Mouse (Mus musculus): Measurements from ENCODE around the gene Agtpbp1. TPM values are rescaled to one million over a fixed set of nuclear protein-coding genes. Genes with fewer than 3 reads are reported as not detected.

Agtpbp1 gene
- polyA plus RNA-seq, 1 experiment from 2014 or later: 43.7 TPM

DNA sequence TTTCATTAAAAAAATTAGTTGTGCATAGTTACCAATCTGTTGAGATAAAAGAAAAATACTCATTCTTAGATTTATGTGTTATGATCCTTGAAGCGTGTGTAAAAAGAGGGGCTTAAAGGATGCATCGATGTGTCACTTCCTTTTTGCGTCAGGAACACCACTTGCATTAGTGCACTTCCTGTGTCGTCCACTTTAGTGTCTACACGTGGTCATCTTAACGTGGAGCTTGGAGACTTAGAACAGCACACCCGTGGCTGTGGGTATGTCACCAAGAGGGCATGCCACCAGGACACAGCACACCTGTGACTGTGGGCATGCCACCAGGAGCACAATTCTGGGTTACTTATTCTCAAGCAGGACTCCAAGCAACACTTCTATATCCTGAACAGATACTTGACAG lies 137.9 kb downstream of the Agtpbp1 start:
- Histone ChIP-seq H3K9me3 (no peaks in the 10 kb centered on the region), H3K9ac (replicated peaks) (no peak overlapping the region), H3K36me3 (peaks cover 16% of the 10 kb centered on the region), H3K4me2 (replicated peaks) (no peak overlapping the region), H3K27ac (no peak overlapping the region), H3K4me1 (replicated peaks) (no peaks in the 10 kb centered on the region), H3K4me3 (replicated peaks) (no peak overlapping the region), H3K27me3 (no peaks in the 10 kb centered on the region)
- no peak for ATAC-seq
- WGBS: 94% methylated on average over 7 of the region's 7 CpGs

GRCm38 (mm10) chr13:59445179-59445578 lies 139.8 kb downstream of the Agtpbp1 start:
- H3K27ac ChIP-seq: no peak overlapping the region
- 91% methylated on average over 5 of the region's 5 CpGs for WGBS
- no peaks in the 10 kb centered on the region for H3K9me3 ChIP-seq
- H3K36me3 ChIP-seq: peaks cover 6% of the 10 kb centered on the region
- H3K4me3 ChIP-seq (replicated peaks): no peak overlapping the region
- no peaks in the 10 kb centered on the region for H3K27me3 ChIP-seq
- ATAC-seq: no peak
- no peak overlapping the region for H3K9ac ChIP-seq (replicated peaks)
- H3K4me1 ChIP-seq (replicated peaks): no peaks in the 10 kb centered on the region
- no peak overlapping the region for H3K4me2 ChIP-seq (replicated peaks)

DNA sequence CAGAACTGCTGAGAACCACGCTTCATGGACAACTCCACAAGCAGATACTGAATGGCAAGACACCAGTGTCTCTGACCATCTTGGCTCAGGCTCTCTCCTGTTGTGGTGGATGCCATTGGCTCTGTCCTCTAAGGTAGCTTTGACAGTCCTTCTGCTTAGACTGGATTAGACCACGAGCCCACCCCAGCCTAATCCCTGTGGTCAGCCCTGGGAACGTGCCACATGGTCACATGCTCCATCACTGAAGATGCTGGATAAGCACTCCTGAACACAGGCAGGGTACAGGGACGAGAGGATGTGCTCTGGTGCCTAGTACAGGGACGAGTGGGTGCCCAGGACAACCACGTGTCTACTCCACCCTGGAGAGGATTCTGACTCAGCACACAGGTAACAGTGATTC lies 140.7 kb downstream of the Agtpbp1 start:
- Histone ChIP-seq H3K4me1 (replicated peaks) (no peaks in the 10 kb centered on the region), H3K4me2 (replicated peaks) (no peak overlapping the region), H3K27ac (no peak overlapping the region), H3K36me3 (peaks cover 5% of the 10 kb centered on the region; the same call in 1 of the 2 replicates), H3K27me3 (no peaks in the 10 kb centered on the region), H3K9me3 (no peaks in the 10 kb centered on the region), H3K4me3 (replicated peaks) (no peak overlapping the region), H3K9ac (replicated peaks) (no peak overlapping the region)
- no peak for ATAC-seq
- 77% methylated on average over 6 of the region's 6 CpGs for WGBS

GRCm38 (mm10) chr13:59439683-59440082 lies 145.3 kb downstream of the Agtpbp1 start:
- no peak overlapping the region for H3K27ac ChIP-seq
- no peak overlapping the region for H3K4me2 ChIP-seq (replicated peaks)
- no peaks in the 10 kb centered on the region for H3K4me1 ChIP-seq (replicated peaks)
- H3K36me3 ChIP-seq: no peaks in the 10 kb centered on the region
- H3K9ac ChIP-seq (replicated peaks): no peak overlapping the region
- no peaks in the 10 kb centered on the region for H3K9me3 ChIP-seq
- 70% methylated on average over 1 of the region's 1 CpGs for WGBS
- ATAC-seq: no peak
- H3K4me3 ChIP-seq (replicated peaks): no peak overlapping the region
- no peaks in the 10 kb centered on the region for H3K27me3 ChIP-seq

- H3K4me3 ChIP-seq (replicated peaks): no peak overlapping the region
- WGBS: 96% methylated on average over 1 of the region's 1 CpGs
- H3K9me3 ChIP-seq: no peaks in the 10 kb centered on the region
- H3K4me1 ChIP-seq (replicated peaks): no peaks in the 10 kb centered on the region
- H3K9ac ChIP-seq (replicated peaks): no peak overlapping the region
- no peak overlapping the region for H3K27ac ChIP-seq
- H3K4me2 ChIP-seq (replicated peaks): no peak overlapping the region
- no peaks in the 10 kb centered on the region for H3K36me3 ChIP-seq
- ATAC-seq: no peak
- no peaks in the 10 kb centered on the region for H3K27me3 ChIP-seq
Measured at GRCm38 (mm10) chr13:59434554-59434953, 150.5 kb downstream of the Agtpbp1 start.

- H3K27me3 ChIP-seq: no peaks in the 10 kb centered on the region
- no peak overlapping the region for H3K4me2 ChIP-seq (replicated peaks)
- no peak overlapping the region for H3K4me3 ChIP-seq (replicated peaks)
- 75% methylated on average over 18 of the region's 18 CpGs for WGBS
- no peak overlapping the region for H3K27ac ChIP-seq
- no peak overlapping the region for H3K9ac ChIP-seq (replicated peaks)
- no peaks in the 10 kb centered on the region for H3K4me1 ChIP-seq (replicated peaks)
- H3K36me3 ChIP-seq: no peaks in the 10 kb centered on the region
- ATAC-seq: peak; percentile 63; the same call in 1 of the 2 replicates
- H3K9me3 ChIP-seq: no peaks in the 10 kb centered on the region
Measured at GRCm38 (mm10) chr13:59431124-59431864, 153.7 kb downstream of the Agtpbp1 start.

DNA sequence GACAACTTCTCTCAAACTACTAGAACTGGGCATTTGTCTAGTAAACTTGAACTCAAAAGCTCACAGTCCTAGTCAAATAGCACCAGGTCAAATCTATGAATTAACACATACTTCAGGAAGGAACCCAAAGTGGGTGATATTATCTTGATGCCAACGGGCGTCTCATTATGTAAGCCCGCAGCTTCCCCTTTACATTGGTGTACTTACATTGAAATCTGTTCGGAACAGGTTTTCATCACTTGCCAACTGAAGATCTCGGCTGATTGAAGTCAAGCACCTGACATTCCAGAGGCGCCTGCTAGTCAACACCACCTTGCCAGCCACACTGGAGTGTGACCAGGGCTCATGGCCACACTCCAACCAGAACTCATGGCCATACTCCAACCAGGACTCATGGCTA lies 155.7 kb downstream of the Agtpbp1 start:
- no peaks in the 10 kb centered on the region for H3K9me3 ChIP-seq
- H3K4me1 ChIP-seq (replicated peaks): no peaks in the 10 kb centered on the region
- no peaks in the 10 kb centered on the region for H3K27me3 ChIP-seq
- no peak overlapping the region for H3K4me2 ChIP-seq (replicated peaks)
- no peak overlapping the region for H3K9ac ChIP-seq (replicated peaks)
- H3K4me3 ChIP-seq (replicated peaks): no peak overlapping the region
- no peaks in the 10 kb centered on the region for H3K36me3 ChIP-seq
- WGBS: 94% methylated on average over 6 of the region's 6 CpGs
- no peak overlapping the region for H3K27ac ChIP-seq
- no peak for ATAC-seq

DNA sequence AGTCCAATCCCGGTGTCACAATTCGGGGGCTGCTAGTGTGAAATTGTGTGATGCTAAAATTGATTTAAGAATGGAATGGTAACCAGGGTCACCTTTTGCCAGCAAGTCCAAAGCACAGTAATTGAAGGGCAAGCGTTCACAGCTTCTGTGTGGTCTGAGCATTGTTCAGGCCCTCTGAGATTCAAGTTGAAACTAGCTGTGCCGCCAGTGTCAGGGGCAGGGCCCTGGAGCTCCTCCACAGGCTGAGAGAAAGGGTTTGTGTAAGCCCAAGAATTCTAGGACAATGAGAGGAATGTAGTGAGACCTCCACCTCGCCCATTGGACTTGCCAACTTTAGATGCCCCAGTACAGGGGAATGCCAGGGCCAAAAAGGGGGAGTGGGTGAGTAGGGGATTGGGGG lies 161.2 kb downstream of the Agtpbp1 start:
- no peak overlapping the region for H3K27ac ChIP-seq
- no peaks in the 10 kb centered on the region for H3K4me1 ChIP-seq (replicated peaks)
- no peak overlapping the region for H3K9ac ChIP-seq (replicated peaks)
- no peaks in the 10 kb centered on the region for H3K36me3 ChIP-seq
- H3K4me2 ChIP-seq (replicated peaks): no peak overlapping the region
- no peaks in the 10 kb centered on the region for H3K9me3 ChIP-seq
- 57% methylated on average over 5 of the region's 5 CpGs for WGBS
- no peak for ATAC-seq
- no peaks in the 10 kb centered on the region for H3K27me3 ChIP-seq
- no peak overlapping the region for H3K4me3 ChIP-seq (replicated peaks)

DNA sequence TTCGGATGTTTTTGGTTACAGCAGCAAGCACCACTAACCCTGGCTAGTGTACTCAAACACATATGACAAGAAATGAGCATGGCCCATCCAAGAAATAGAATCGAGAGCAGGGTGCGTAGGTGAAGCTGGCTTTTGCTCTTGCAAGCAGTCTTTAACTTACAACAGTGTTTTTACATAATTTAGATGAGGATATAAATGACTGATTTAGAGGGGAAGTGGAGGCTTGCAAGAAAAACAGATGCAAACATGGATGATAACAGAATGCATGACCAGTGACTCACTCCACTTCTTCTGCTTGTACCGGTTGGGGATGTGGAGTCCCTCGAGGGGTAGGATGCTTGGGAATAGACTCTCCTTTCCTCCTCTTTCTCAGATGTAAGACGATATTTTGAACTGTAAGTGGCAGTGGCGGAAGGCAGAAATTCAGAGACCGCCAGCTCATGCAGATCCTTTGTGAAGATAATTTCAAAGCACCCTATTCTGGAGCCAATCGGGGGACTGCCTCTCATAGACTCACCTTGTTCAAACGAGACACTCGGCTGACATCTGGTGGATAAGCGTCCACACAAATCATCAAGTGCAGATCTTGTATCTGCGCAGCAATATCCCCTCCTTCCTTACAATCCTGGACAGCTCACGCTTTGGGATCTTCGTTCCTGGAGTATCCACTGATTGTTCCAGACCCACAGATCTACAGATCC lies 168.3 kb downstream of the Agtpbp1 start:
- Histone ChIP-seq H3K9ac (replicated peaks) (no peak overlapping the region), H3K27ac (no peak overlapping the region), H3K36me3 (no peaks in the 10 kb centered on the region), H3K4me3 (replicated peaks) (no peak overlapping the region), H3K4me1 (replicated peaks) (no peaks in the 10 kb centered on the region), H3K9me3 (no peaks in the 10 kb centered on the region), H3K27me3 (no peaks in the 10 kb centered on the region), H3K4me2 (replicated peaks) (no peak overlapping the region)
- WGBS: 88% methylated on average over 15 of the region's 15 CpGs
- ATAC-seq: no peak

- no peak overlapping the region for H3K4me3 ChIP-seq (replicated peaks)
- no peaks in the 10 kb centered on the region for H3K27me3 ChIP-seq
- H3K36me3 ChIP-seq: no peaks in the 10 kb centered on the region
- WGBS: 91% methylated on average over 9 of the region's 9 CpGs
- no peak for ATAC-seq
- no peaks in the 10 kb centered on the region for H3K4me1 ChIP-seq (replicated peaks)
- no peak overlapping the region for H3K4me2 ChIP-seq (replicated peaks)
- H3K27ac ChIP-seq: no peak overlapping the region
- no peaks in the 10 kb centered on the region for H3K9me3 ChIP-seq
- H3K9ac ChIP-seq (replicated peaks): no peak overlapping the region
Measured at GRCm38 (mm10) chr13:59413885-59414284, 171.1 kb downstream of the Agtpbp1 start.

DNA sequence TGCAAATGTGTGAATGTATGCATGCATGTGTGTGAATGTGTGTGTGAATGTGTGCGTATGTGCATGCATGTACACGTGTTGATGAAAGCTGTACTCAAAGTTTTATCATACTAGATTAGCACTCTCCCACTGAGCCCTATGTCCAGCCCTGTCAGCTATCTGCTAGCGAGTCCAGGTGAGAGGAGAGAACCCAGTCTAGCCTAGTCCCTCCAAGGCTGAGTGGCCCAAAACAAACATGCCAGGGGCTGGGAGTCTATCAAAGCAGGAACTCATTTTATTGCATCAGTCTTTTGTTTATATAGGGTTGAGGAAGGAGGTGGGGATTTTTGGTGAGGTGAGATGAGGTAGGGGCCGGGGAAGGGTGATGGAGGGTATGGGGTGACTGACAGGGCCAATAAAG lies 172.4 kb downstream of the Agtpbp1 start:
- no peak overlapping the region for H3K4me2 ChIP-seq (replicated peaks)
- H3K27me3 ChIP-seq: no peaks in the 10 kb centered on the region
- H3K4me3 ChIP-seq (replicated peaks): no peak overlapping the region
- H3K27ac ChIP-seq: no peak overlapping the region
- H3K9ac ChIP-seq (replicated peaks): no peak overlapping the region
- ATAC-seq: no peak
- H3K36me3 ChIP-seq: no peaks in the 10 kb centered on the region
- H3K9me3 ChIP-seq: no peaks in the 10 kb centered on the region
- no peaks in the 10 kb centered on the region for H3K4me1 ChIP-seq (replicated peaks)
- 92% methylated on average over 4 of the region's 4 CpGs for WGBS

DNA sequence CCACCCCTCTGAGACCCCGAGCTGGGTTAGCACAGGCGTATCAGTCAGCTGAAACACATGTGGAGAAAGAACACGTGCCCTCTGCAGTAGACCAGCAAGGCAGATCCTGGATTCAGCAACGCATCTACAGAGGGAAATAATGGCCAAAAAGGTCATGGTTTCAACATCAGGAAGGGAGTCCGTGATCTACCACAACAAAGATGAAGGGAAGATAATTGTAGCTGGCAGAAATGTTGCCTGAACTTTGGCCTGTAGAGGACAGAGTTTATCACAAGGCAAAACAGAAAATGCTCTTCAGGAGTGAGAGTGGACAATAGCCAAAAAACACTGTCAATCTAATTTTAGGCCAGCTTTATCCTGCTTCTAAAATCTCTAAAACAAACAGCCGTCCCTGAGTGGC lies 177.8 kb downstream of the Agtpbp1 start:
- Histone ChIP-seq H3K27ac (no peak overlapping the region), H3K4me3 (replicated peaks) (no peak overlapping the region), H3K27me3 (no peaks in the 10 kb centered on the region), H3K4me2 (replicated peaks) (no peak overlapping the region), H3K9me3 (no peaks in the 10 kb centered on the region), H3K4me1 (replicated peaks) (peaks cover 7% of the 10 kb centered on the region), H3K9ac (replicated peaks) (no peak overlapping the region), H3K36me3 (no peaks in the 10 kb centered on the region)
- whole genome bisulfite sequencing: 88% methylated on average over 6 of the region's 6 CpGs
- ATAC-seq: no peak
